Mouse (Mus musculus) frontal cortex, postnatal 36 days (tissue): ENCODE measurements around the gene Fignl2.

Experiments
- DNase-seq, 2 experiments: peaks; one replicate each; pipeline ENCODE4 v3.0.0; 2022; ENCODE audit warnings: low spot score in 2 of 2

Gene Fignl2

GRCm38 (mm10) chr15:101011352-101011751 lies 67.0 kb downstream of the Fignl2 start:
- DNase-seq, result no peak

- peak; percentile 50 to 53 for DNase-seq
Measured at GRCm38 (mm10) chr15:101008386-101009010, 69.9 kb downstream of the Fignl2 start.

DNA sequence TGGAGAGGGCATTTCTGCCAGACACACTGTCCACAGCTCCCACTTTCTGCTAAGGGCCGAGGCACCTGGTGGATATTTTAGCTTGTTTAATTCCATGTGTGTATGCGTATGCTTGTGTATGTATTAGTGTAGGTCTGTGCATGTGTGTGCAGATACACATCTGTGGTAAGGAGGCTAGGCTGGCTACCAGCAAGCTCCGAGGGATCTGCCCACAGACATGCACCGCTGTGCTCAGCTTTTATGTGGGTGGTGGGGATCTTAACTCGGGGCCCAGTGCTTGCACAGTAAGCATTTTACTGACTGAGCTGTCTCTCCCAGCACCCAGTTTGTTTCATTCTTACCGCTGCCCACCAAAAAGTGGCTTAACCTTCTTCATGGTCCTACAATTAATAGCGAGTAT lies 71.1 kb downstream of the Fignl2 start:
- peak; percentile 47 to 69 for DNase-seq

GRCm38 (mm10) chr15:101006251-101007040 lies 71.9 kb downstream of the Fignl2 start:
- peak in 1 of 2 experiments; percentile 44 for DNase-seq

GRCm38 (mm10) chr15:101005717-101006116 lies 72.7 kb downstream of the Fignl2 start:
- DNase-seq, result peak; percentile 76 to 89

DNA sequence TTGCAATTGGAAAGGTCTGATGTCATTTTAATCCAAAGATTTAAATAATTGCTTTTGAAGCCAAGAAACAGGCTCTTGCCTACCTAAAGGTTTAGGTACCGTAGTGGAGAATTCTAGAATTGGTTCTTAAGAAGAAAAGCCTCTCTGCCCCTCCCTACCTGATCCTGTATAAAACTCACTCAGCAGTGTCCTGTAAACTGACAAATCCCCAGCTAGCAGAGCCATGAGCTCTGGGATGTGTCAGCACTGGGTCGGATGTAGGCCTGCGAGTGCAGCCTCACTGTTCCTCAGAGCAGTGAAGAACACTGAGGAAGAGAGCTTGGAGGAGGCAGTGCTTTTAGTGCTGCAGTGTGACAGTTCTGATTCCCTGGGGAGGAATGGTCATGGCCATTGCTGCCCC lies 73.8 kb downstream of the Fignl2 start:
- DNase-seq, result no peak

DNA sequence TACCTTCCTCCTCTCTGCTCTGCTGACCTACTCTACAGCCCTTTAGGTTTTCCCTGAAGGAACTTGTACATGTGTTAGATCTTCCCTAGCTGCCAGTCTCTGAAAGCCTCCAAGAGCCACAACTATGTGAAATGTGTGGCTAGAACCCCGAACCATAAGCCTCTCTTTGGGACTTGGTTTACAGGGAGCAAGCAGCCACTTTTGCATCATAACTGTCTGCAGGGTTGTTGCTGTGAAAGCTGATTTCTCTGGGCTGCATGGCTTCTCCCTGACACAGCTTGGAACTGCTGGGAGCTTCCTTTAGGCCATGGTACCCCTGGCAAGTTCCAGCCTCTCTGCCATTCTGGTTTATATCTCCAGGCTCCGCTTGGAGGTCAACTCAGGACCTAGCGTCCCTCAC lies 75.9 kb downstream of the Fignl2 start:
- DNase-seq, result no peak

DNA sequence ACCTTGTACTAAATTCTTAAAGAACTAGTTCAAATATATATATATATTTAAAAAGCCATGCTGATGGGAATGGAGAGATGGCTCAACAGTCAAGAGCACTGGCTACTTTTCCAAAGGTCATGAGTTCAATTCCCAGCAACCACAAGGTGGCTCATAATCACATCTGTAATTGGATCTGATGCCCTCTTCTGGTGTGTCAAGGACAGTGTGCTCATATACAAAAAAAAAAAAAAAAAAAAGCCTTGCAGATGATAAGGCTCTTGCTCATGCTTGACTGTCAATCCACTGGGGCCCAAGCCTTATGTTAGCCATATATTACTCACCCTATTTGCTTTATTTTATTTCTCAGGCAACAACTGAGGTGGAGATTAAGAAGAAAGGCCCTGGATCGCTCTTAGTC lies 76.7 kb downstream of the Fignl2 start:
- DNase-seq, result no peak
